Mouse (Mus musculus) lung, embryonic 15.5 days (tissue): Measurements from ENCODE around the gene Cdc14b. TPM values are rescaled to one million over a fixed set of nuclear protein-coding genes. Genes with fewer than 3 reads are reported as not detected.

Experiments
- ATAC-seq: fragments of 200-750 bp; cut with Nextera tagmentation; 2 replicates; pipeline ENCODE4 v1.8.0; 2017; ENCODE audit warnings: moderate number of reproducible peaks, borderline replicate concordance; ENCODE audit not compliant: low FRiP score, low TSS enrichment; ENCODE audit errors: extremely low read depth
- H3K27ac ChIP-seq: fragments of 300-500 bp; sonication (generic); 2 replicates; pipeline ENCODE4 v1.5.1; 2015; ENCODE audit warnings: moderate library complexity, mild to moderate bottlenecking, inconsistent platforms
- H3K27me3 ChIP-seq: fragments of 300-500 bp; sonication (generic); 2 replicates; pipeline ENCODE4 v1.6.1; 2015; ENCODE audit warnings: inconsistent platforms
- H3K36me3 ChIP-seq: fragments of 300-500 bp; sonication (generic); 2 replicates; pipeline ENCODE4 v1.6.1; 2015; ENCODE audit warnings: inconsistent platforms
- H3K4me1 ChIP-seq: fragments of 300-500 bp; sonication (generic); 2 replicates; pipeline ENCODE4 v1.6.1; 2015; ENCODE audit warnings: inconsistent platforms
- H3K4me2 ChIP-seq: fragments of 300-500 bp; sonication (generic); 2 replicates; pipeline ENCODE4 v1.6.1; 2015; ENCODE audit warnings: inconsistent platforms, mild to moderate bottlenecking, moderate library complexity
- H3K4me3 ChIP-seq: fragments of 300-500 bp; sonication (generic); 2 replicates; pipeline ENCODE4 v1.5.1; 2015; ENCODE audit warnings: mild to moderate bottlenecking, inconsistent platforms
- H3K9ac ChIP-seq: fragments of 300-500 bp; sonication (generic); 2 replicates; pipeline ENCODE4 v1.6.1; 2015; ENCODE audit warnings: inconsistent platforms
- H3K9me3 ChIP-seq: fragments of 300-500 bp; sonication (generic); 2 replicates; pipeline ENCODE4 v1.6.1; 2016; ENCODE audit warnings: inconsistent platforms
- WGBS: fragments of 180-500 bp; shearing (Covaris S2); methylation state at CpG from one replicate; pipeline ENCODE4 v1.1.7; 2015; 5-methylcytosine and 5-hydroxymethylcytosine counted together
- polyA plus RNA-seq: library from polyadenylated mRNA; unstranded; fragments of >200 nt; fragmentation: Nextera tagmentation; extraction: Ambion mirVana; gene quantifications from 2 replicates; pipeline ENCODE4 v1.2.1, GENCODE M21; 2015

The Cdc14b gene
- polyA plus RNA-seq, 1 experiment from 2014 or later = 12.4 TPM

DNA sequence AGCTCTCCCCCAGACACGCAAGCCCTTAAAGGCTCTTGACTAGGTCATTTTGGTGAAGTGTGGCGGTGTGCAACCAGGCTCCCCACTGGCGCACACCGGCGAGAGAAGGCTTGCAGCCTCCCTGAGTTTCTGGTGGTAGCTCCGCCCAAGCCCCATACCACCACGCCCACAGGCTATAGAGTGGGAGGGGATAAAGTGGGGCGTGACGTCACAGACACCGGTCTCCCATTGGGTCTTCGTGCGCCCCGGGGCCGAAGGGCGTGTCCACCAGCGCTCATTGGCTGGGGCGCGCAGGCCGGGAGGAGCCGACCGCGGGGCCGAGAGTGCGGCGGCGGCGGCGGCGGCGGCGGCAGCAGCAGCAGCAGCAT is 113.6 kb downstream of the Cdc14b start, which contains the start of gene Habp4:
TSS of gene Habp4 (plus strand) at position 277 of the 368 bp plus-strand sequence.
- Histone ChIP-seq H3K27ac (peak within 1 kb of the TSS; percentile 85), H3K4me3 (peak within 1 kb of the TSS; percentile 90), H3K9me3 (no peaks in the 10 kb centered on the region), H3K27me3 (no peaks in the 10 kb centered on the region), H3K36me3 (0 out of 2 replicates have a peak, but pooled peaks cover 2% of the 10 kb centered on the region), H3K9ac (peak within 1 kb of the TSS; percentile 75), H3K4me1 (peaks cover 11% of the 10 kb centered on the region), H3K4me2 (peak within 1 kb of the TSS; percentile 98)
- under 1% methylated on average over 29 of the region's 31 CpGs for WGBS
- peak; percentile 100 for ATAC-seq

GRCm38 (mm10) chr13:64156966-64157365 is 118.1 kb downstream of the Cdc14b start:
- H3K9ac ChIP-seq = no peak overlapping the region
- no peak overlapping the region for H3K4me2 ChIP-seq
- no peaks in the 10 kb centered on the region for H3K27me3 ChIP-seq
- no peak overlapping the region for H3K4me3 ChIP-seq
- H3K4me1 ChIP-seq = peaks cover 14% of the 10 kb centered on the region
- H3K36me3 ChIP-seq = no peaks in the 10 kb centered on the region
- no peaks in the 10 kb centered on the region for H3K9me3 ChIP-seq
- H3K27ac ChIP-seq = no peak overlapping the region
- no peak for ATAC-seq

GRCm38 (mm10) chr13:64155171-64155571 is 119.9 kb downstream of the Cdc14b start:
- Histone ChIP-seq H3K4me3 (no peak overlapping the region; the same call in 1 of the 2 replicates), H3K4me2 (peak overlapping the region; percentile 9; the same call in 1 of the 2 replicates), H3K4me1 (peaks cover 29% of the 10 kb centered on the region), H3K27me3 (no peaks in the 10 kb centered on the region), H3K9me3 (no peaks in the 10 kb centered on the region), H3K9ac (no peak overlapping the region), H3K27ac (peak overlapping the region; percentile 81), H3K36me3 (no peaks in the 10 kb centered on the region)
- no peak for ATAC-seq
- WGBS = 6% methylated on average over 1 of the region's 1 CpGs

DNA sequence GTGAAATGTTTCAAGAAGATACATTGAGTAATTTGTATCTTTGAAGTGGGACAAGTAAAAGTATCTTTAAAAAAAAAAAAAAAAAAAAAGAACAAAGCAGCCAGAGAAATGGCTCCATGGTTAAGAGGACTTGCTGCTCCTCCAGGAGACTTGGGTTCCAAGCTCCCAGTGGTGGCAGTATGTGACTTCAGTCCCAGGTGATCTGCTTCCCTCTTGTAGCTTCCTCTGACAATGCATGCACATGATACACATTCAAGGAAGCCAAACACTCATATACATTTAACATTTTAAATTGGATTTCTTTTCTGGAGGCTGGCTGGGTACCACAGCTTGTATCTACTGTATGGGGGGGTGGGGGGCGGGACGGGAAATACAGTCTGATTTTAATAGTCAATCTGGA is 120.4 kb downstream of the Cdc14b start:
- Histone ChIP-seq H3K27ac (peak overlapping the region; percentile 78), H3K4me1 (peaks cover 34% of the 10 kb centered on the region), H3K4me3 (no peak overlapping the region; the same call in 1 of the 2 replicates), H3K9ac (no peak overlapping the region), H3K4me2 (peak overlapping the region; percentile 9; the same call in 1 of the 2 replicates), H3K9me3 (no peaks in the 10 kb centered on the region), H3K36me3 (no peaks in the 10 kb centered on the region), H3K27me3 (no peaks in the 10 kb centered on the region)
- 56% methylated on average over 2 of the region's 2 CpGs for WGBS
- ATAC-seq = no peak

GRCm38 (mm10) chr13:64153751-64154267 is 121.3 kb downstream of the Cdc14b start:
- peak overlapping the region; percentile 90 for H3K4me3 ChIP-seq
- 1% methylated on average over 18 of the region's 18 CpGs for WGBS
- no peaks in the 10 kb centered on the region for H3K27me3 ChIP-seq
- ATAC-seq = peak; percentile 28
- H3K27ac ChIP-seq = peak overlapping the region; percentile 37
- H3K9me3 ChIP-seq = no peaks in the 10 kb centered on the region
- no peaks in the 10 kb centered on the region for H3K36me3 ChIP-seq
- H3K4me1 ChIP-seq = peaks cover 40% of the 10 kb centered on the region
- H3K4me2 ChIP-seq = peak overlapping the region; percentile 84
- H3K9ac ChIP-seq = peak overlapping the region; percentile 44

DNA sequence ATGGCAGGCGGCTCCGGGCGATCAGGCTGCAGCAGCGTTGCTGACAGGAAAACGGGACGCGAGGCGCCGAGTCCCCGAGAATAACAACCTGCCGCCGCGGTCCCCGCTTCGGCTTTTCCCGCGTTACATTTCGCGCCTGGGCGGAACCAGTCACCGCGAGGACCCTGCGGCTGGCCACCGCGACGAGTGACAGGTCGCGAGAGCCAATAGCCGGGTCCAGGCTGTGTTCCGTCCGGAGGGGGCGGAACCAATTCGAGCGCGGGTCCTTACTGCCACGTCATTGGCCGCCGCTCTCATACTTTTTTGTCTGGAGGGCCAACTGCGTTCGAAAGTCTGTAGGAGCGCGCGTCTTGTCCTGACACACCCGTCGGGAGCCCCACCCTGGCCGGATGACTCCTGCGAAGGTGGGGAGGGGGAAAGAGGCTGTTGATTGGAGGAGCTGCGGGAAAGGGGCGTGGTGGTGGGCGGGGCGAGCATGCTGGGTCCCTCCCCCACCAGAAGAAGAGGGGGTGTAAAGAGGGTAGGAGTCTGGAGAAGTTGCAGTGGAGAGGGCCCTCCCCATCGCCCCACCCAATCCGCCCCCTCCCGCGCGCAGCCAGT is 121.9 kb downstream of the Cdc14b start, which contains the start of gene Zfp367:
TSS of gene Zfp367 (minus strand) at position 120 of the 600 bp plus-strand sequence.
- under 1% methylated on average over 53 of the region's 56 CpGs for WGBS
- peak within 1 kb of the TSS; percentile 95 for H3K27ac ChIP-seq
- peak within 1 kb of the TSS; percentile 79 for H3K9ac ChIP-seq
- no peaks in the 10 kb centered on the region for H3K36me3 ChIP-seq
- H3K27me3 ChIP-seq = no peaks in the 10 kb centered on the region
- peak within 1 kb of the TSS; percentile 90 for H3K4me3 ChIP-seq
- H3K4me1 ChIP-seq = peaks cover 40% of the 10 kb centered on the region
- peak; percentile 96 for ATAC-seq
- H3K4me2 ChIP-seq = peak within 1 kb of the TSS; percentile 84
- no peaks in the 10 kb centered on the region for H3K9me3 ChIP-seq

- WGBS = under 1% methylated on average over 61 of the region's 61 CpGs
- H3K9ac ChIP-seq = peak overlapping the region; percentile 79
- H3K4me3 ChIP-seq = peak overlapping the region; percentile 90
- ATAC-seq = peak; percentile 6; the same call in 1 of the 2 replicates
- H3K27me3 ChIP-seq = no peaks in the 10 kb centered on the region
- H3K36me3 ChIP-seq = no peaks in the 10 kb centered on the region
- H3K4me2 ChIP-seq = peak overlapping the region; percentile 84
- peak overlapping the region; percentile 95 for H3K27ac ChIP-seq
- H3K9me3 ChIP-seq = no peaks in the 10 kb centered on the region
- peaks cover 40% of the 10 kb centered on the region for H3K4me1 ChIP-seq
Measured at GRCm38 (mm10) chr13:64152671-64153082, 122.4 kb downstream of the Cdc14b start.

DNA sequence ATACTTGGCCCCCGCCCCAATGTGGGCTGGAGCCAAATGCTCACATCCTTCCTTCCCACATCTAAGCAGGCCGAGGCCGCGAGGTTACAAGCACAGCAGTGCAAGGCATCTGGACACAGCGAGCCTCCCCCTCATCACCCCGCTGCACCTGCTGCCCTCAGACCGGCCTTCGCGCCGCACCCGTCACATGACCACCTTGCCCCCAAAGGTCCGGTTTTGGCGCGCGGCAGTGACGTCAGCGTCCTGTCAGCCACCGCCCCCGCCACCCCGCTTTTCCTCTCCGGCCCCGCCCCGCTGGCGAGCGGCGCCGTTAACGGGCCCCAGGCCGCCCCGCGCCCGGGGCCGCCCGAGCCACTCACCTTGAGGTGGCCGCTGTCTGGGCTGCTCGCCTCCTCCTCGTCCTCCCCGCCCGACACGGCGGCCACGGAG is 122.8 kb downstream of the Cdc14b start:
- peaks cover 40% of the 10 kb centered on the region for H3K4me1 ChIP-seq
- no peaks in the 10 kb centered on the region for H3K36me3 ChIP-seq
- peak overlapping the region; percentile 79 for H3K9ac ChIP-seq
- under 1% methylated on average over 42 of the region's 42 CpGs for WGBS
- no peaks in the 10 kb centered on the region for H3K27me3 ChIP-seq
- peak overlapping the region; percentile 90 for H3K4me3 ChIP-seq
- H3K4me2 ChIP-seq = peak overlapping the region; percentile 84
- no peaks in the 10 kb centered on the region for H3K9me3 ChIP-seq
- peak overlapping the region; percentile 95 for H3K27ac ChIP-seq
- ATAC-seq = peak; percentile 6; the same call in 1 of the 2 replicates

DNA sequence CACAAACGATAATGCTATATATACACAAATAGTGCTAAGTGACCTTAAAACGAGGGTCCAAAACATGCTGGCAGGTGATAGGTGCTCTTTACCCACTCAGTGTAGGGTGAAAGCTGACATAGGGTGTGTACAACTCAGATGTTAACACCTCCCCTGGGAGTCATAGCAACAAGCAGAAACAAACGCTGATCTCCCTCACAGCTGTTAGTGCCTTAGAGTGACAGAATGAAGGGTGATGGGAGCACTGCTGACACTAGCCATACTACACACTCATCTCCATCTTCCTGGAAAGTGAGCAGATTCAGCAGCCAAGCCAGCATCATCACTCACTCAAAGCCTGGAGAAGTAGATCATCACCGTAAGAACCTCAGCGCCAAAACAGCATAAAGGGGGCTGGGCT is 125.0 kb downstream of the Cdc14b start:
- 47% methylated on average over 5 of the region's 5 CpGs for WGBS
- Histone ChIP-seq H3K27ac (no peak overlapping the region), H3K9ac (no peak overlapping the region), H3K4me3 (no peak overlapping the region), H3K27me3 (no peaks in the 10 kb centered on the region), H3K4me1 (peaks cover 35% of the 10 kb centered on the region), H3K36me3 (no peaks in the 10 kb centered on the region), H3K9me3 (no peaks in the 10 kb centered on the region), H3K4me2 (0 out of 2 replicates have a peak overlapping the region, but pooled peaks have one; percentile 1)
- no peak for ATAC-seq

Other genes with a start within 250 kb of the Cdc14b start
- not detected in 2 replicates for gene Hsd17b3, start 186.1 kb downstream of the Cdc14b start, polyA plus RNA-seq
- gene Slc35d2, start 145.9 kb downstream of the Cdc14b start, polyA plus RNA-seq = 4.7 and 4.8 TPM in 2 replicates
- gene Zfp367, start 122.1 kb downstream of the Cdc14b start, polyA plus RNA-seq = 27.4 and 28.1 TPM in 2 replicates
- 22.2 and 24.7 TPM in 2 replicates for gene Habp4, start 113.5 kb downstream of the Cdc14b start, polyA plus RNA-seq
- gene Aaed1, start 37.4 kb upstream of the Cdc14b start, polyA plus RNA-seq = 56.5 and 60.2 TPM in 2 replicates
- 165 and 203 TPM in 2 replicates for gene Ctsl, start 95.6 kb upstream of the Cdc14b start, polyA plus RNA-seq
- gene Cdk20, start 157.0 kb upstream of the Cdc14b start, polyA plus RNA-seq = 8.4 and 11.1 TPM in 2 replicates
- not detected in 2 replicates for gene Fam240b, start 222.5 kb upstream of the Cdc14b start, polyA plus RNA-seq